Mouse (Mus musculus): ENCODE measurements around the gene Afg1l. TPM values are rescaled to one million over a fixed set of nuclear protein-coding genes. Genes with fewer than 3 reads are reported as not detected.

The Afg1l gene
- total and polyA plus RNA-seq, 3 experiments: 3.7 to 9.2 (median 8.4) TPM

DNA sequence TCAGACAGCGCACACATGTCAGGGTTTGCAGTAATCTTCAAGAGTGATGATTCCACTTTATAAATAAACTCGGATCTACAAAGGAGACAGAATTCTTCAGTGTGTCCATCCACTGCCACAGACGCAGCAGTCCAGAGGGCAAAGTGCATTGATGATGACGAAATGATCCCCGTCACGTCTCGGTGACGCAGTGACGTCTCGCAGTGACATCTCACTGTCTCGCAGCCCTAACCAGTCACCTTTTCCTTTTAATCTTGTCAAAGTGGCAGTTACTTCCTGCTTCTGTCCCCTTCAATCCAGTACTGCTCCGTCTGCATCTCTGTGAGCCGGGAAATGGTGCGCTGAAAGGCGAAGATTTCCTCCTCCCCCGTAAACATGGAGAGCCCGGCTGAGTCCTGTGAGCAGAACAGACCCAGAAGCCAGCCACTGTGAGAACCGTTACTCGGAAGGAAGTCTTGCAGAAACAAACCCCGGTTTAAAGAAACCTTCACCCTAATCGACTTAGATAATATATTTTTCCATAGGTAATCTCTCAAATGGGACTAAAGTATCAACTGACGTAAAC is 165.1 kb downstream of the Afg1l start:
- Histone ChIP-seq H3K4me3 (ENCODE audit: low read depth, low read length) (no peak overlapping the region), H3K27me3 (ENCODE audit: insufficient read depth, low read length) (no peaks in the 10 kb centered on the region), H3K9me3 (replicated peaks) (no peaks in the 10 kb centered on the region), H3K36me3 (replicated peaks) (peaks cover 42% of the 10 kb centered on the region), H3K4me1 (ENCODE audit: insufficient read depth, low read depth, low read length) (peaks cover 3% of the 10 kb centered on the region)
- TF ChIP-seq CTCF (IDR thresholded peaks at IDR 0.05; ENCODE audit: low read depth, low read length) (no peak), POLR2AphosphoS5 (IDR thresholded peaks at IDR 0.05; ENCODE audit: insufficient replicate concordance, low read depth, low read length) (no peak), GATA2 (IDR thresholded peaks at IDR 0.05; ENCODE audit: borderline replicate concordance, low read depth, low read length) (no peak), TAL1 (conservative IDR thresholded peaks at IDR 0.05; ENCODE audit: low read depth, low read length) (no peak), GATA1 (IDR thresholded peaks at IDR 0.05; ENCODE audit: borderline replicate concordance, low read length) (no peak)
- no peak for DNase-seq (ENCODE audit: low spot score)
- no peak for ATAC-seq (ENCODE audit: extremely low read depth, insufficient number of reproducible peaks, low FRiP score, poor library complexity, severe bottlenecking)

GRCm38 (mm10) chr10:42312557-42312956 is 165.8 kb downstream of the Afg1l start:
- H3K36me3 ChIP-seq (replicated peaks): peaks cover 35% of the 10 kb centered on the region
- no peaks in the 10 kb centered on the region for H3K27me3 ChIP-seq (ENCODE audit: insufficient read depth, low read length)
- H3K4me1 ChIP-seq (ENCODE audit: insufficient read depth, low read depth, low read length): peaks cover 9% of the 10 kb centered on the region
- ATAC-seq (ENCODE audit: extremely low read depth, insufficient number of reproducible peaks, low FRiP score, poor library complexity, severe bottlenecking) (no peak), DNase-seq (ENCODE audit: low spot score) (no peak)
- TF ChIP-seq POLR2AphosphoS5 (IDR thresholded peaks at IDR 0.05; ENCODE audit: insufficient replicate concordance, low read depth, low read length) (no peak), GATA1 (IDR thresholded peaks at IDR 0.05; ENCODE audit: borderline replicate concordance, low read length) (no peak), TAL1 (conservative IDR thresholded peaks at IDR 0.05; ENCODE audit: low read depth, low read length) (no peak), GATA2 (IDR thresholded peaks at IDR 0.05; ENCODE audit: borderline replicate concordance, low read depth, low read length) (no peak), CTCF (IDR thresholded peaks at IDR 0.05; ENCODE audit: low read depth, low read length) (no peak)
- H3K4me3 ChIP-seq (ENCODE audit: low read depth, low read length): no peak overlapping the region
- no peaks in the 10 kb centered on the region for H3K9me3 ChIP-seq (replicated peaks)

- no peak for TF ChIP-seq GATA2 (IDR thresholded peaks at IDR 0.05; ENCODE audit: borderline replicate concordance, low read depth, low read length)
- no peak for TF ChIP-seq POLR2AphosphoS5 (IDR thresholded peaks at IDR 0.05; ENCODE audit: insufficient replicate concordance, low read depth, low read length)
- no peak for TF ChIP-seq TAL1 (conservative IDR thresholded peaks at IDR 0.05; ENCODE audit: low read depth, low read length)
- TF ChIP-seq CTCF (IDR thresholded peaks at IDR 0.05; ENCODE audit: low read depth, low read length): no peak
- TF ChIP-seq GATA1 (IDR thresholded peaks at IDR 0.05; ENCODE audit: borderline replicate concordance, low read length): no peak
- Histone ChIP-seq H3K4me1 (ENCODE audit: insufficient read depth, low read depth, low read length) (peaks cover 10% of the 10 kb centered on the region), H3K27me3 (ENCODE audit: insufficient read depth, low read length) (peaks cover 18% of the 10 kb centered on the region), H3K36me3 (replicated peaks) (peaks cover 14% of the 10 kb centered on the region), H3K4me3 (ENCODE audit: low read depth, low read length) (no peak overlapping the region), H3K9me3 (replicated peaks) (no peaks in the 10 kb centered on the region)
- ATAC-seq (ENCODE audit: extremely low read depth, insufficient number of reproducible peaks, low FRiP score, poor library complexity, severe bottlenecking): no peak
- DNase-seq (ENCODE audit: low spot score): no peak
Observed at GRCm38 (mm10) chr10:42308687-42308987, 169.7 kb downstream of the Afg1l start.

DNA sequence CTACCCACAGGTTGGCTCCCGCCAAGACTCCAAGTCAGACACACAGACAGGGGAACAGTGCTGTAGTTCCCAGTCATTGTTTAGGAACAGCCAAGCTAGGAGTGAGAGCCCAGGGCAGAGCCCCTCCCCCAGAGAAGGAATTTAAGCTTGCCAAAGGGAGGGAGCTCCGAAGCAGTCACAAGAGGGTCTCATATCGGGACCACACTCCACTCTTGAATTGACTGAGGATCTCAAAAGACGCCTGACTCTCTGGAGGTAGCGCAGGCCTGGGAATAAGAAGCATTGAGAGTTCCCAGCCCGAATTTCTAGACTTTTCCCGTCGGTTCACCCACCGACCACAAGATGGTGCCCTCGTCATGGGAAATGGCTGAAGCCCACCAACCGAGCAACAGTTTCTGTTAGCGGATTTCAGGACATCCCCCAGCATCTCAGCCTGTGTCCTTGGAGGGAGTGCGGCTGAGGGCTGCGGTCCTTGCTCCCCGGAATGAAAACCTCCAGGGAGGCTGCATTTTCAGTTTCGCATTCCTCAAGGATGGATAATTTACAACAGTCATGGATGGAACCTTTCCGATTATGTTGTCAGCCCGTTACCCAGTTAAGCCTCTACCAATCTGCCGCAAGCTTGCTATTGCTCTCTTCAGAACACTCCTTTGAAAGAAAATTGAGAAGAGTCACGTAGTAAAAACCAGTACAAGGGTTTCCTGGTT is 170.2 kb downstream of the Afg1l start:
- peaks cover 22% of the 10 kb centered on the region for H3K27me3 ChIP-seq (ENCODE audit: insufficient read depth, low read length)
- DNase-seq (ENCODE audit: low spot score) (peak; percentile 26), ATAC-seq (ENCODE audit: extremely low read depth, insufficient number of reproducible peaks, low FRiP score, poor library complexity, severe bottlenecking) (no peak)
- H3K36me3 ChIP-seq (replicated peaks): peaks cover 11% of the 10 kb centered on the region
- no peak overlapping the region for H3K4me3 ChIP-seq (ENCODE audit: low read depth, low read length)
- peaks cover 10% of the 10 kb centered on the region for H3K4me1 ChIP-seq (ENCODE audit: insufficient read depth, low read depth, low read length)
- no peaks in the 10 kb centered on the region for H3K9me3 ChIP-seq (replicated peaks)
- no peak for TF ChIP-seq TAL1 (conservative IDR thresholded peaks at IDR 0.05; ENCODE audit: low read depth, low read length)
- no peak for TF ChIP-seq GATA2 (IDR thresholded peaks at IDR 0.05; ENCODE audit: borderline replicate concordance, low read depth, low read length)
- no peak for TF ChIP-seq POLR2AphosphoS5 (IDR thresholded peaks at IDR 0.05; ENCODE audit: insufficient replicate concordance, low read depth, low read length)
- TF ChIP-seq CTCF (IDR thresholded peaks at IDR 0.05; ENCODE audit: low read depth, low read length): no peak
- TF ChIP-seq GATA1 (IDR thresholded peaks at IDR 0.05; ENCODE audit: borderline replicate concordance, low read length): no peak

DNA sequence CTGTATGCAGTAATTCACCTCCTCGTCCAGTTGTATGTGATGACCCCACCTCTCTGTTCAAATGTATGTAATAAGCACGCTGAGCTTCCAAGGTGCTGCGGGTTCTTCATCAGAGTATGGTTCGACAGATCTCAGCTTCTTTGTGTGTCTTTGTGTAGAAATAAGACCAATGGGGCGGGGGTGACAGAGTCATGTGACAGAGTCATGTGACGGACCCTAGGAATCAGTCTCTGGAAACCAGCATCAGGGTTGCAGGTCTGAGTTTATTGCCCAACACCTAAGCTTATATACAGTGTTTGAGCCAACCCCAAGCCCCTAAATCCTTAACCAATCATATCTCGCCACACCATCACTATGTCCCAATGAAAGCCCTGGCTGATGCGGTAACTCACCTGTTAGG is 171.9 kb downstream of the Afg1l start:
- H3K36me3 ChIP-seq (replicated peaks): no peaks in the 10 kb centered on the region
- no peak for DNase-seq (ENCODE audit: low spot score)
- TF ChIP-seq GATA1 (IDR thresholded peaks at IDR 0.05; ENCODE audit: borderline replicate concordance, low read length) (no peak), POLR2AphosphoS5 (IDR thresholded peaks at IDR 0.05; ENCODE audit: insufficient replicate concordance, low read depth, low read length) (no peak), GATA2 (IDR thresholded peaks at IDR 0.05; ENCODE audit: borderline replicate concordance, low read depth, low read length) (no peak), TAL1 (conservative IDR thresholded peaks at IDR 0.05; ENCODE audit: low read depth, low read length) (no peak), CTCF (IDR thresholded peaks at IDR 0.05; ENCODE audit: low read depth, low read length) (no peak)
- peaks cover 22% of the 10 kb centered on the region for H3K27me3 ChIP-seq (ENCODE audit: insufficient read depth, low read length)
- H3K4me1 ChIP-seq (ENCODE audit: insufficient read depth, low read depth, low read length): peaks cover 10% of the 10 kb centered on the region
- H3K4me3 ChIP-seq (ENCODE audit: low read depth, low read length): no peak overlapping the region
- no peaks in the 10 kb centered on the region for H3K9me3 ChIP-seq (replicated peaks)
- no peak for ATAC-seq (ENCODE audit: extremely low read depth, insufficient number of reproducible peaks, low FRiP score, poor library complexity, severe bottlenecking)

GRCm38 (mm10) chr10:42300805-42301204 is 177.6 kb downstream of the Afg1l start:
- TF ChIP-seq GATA1 (IDR thresholded peaks at IDR 0.05; ENCODE audit: borderline replicate concordance, low read length) (no peak), CTCF (IDR thresholded peaks at IDR 0.05; ENCODE audit: low read depth, low read length) (no peak), TAL1 (conservative IDR thresholded peaks at IDR 0.05; ENCODE audit: low read depth, low read length) (no peak), POLR2AphosphoS5 (IDR thresholded peaks at IDR 0.05; ENCODE audit: insufficient replicate concordance, low read depth, low read length) (no peak), GATA2 (IDR thresholded peaks at IDR 0.05; ENCODE audit: borderline replicate concordance, low read depth, low read length) (no peak)
- peaks cover 15% of the 10 kb centered on the region for H3K4me1 ChIP-seq (ENCODE audit: insufficient read depth, low read depth, low read length)
- H3K9me3 ChIP-seq (replicated peaks): no peaks in the 10 kb centered on the region
- ATAC-seq (ENCODE audit: extremely low read depth, insufficient number of reproducible peaks, low FRiP score, poor library complexity, severe bottlenecking) (no peak), DNase-seq (ENCODE audit: low spot score) (no peak)
- H3K27me3 ChIP-seq (ENCODE audit: insufficient read depth, low read length): peaks cover 23% of the 10 kb centered on the region
- H3K4me3 ChIP-seq (ENCODE audit: low read depth, low read length): no peak overlapping the region
- H3K36me3 ChIP-seq (replicated peaks): no peaks in the 10 kb centered on the region

All from G1E (cell line).